Mouse (Mus musculus) c-Kit-positive CD71-negative TER-119-negative erythroid progenitor cells, embryonic 14.5 days (primary cell): ENCODE data around the gene Syvn1.
A peak's percentile ranks its signal among the peaks of the same experiment; 100 is the strongest.

Source experiments
- DNase-seq: peaks from one replicate; pipeline ENCODE4 v3.0.0-alpha.2; 2013; ENCODE audit warnings: low read depth

Syvn1 gene

GRCm38 (mm10) chr19:6069851-6070250 is 23.5 kb downstream of the Syvn1 start:
- DNase-seq = no peak

DNA sequence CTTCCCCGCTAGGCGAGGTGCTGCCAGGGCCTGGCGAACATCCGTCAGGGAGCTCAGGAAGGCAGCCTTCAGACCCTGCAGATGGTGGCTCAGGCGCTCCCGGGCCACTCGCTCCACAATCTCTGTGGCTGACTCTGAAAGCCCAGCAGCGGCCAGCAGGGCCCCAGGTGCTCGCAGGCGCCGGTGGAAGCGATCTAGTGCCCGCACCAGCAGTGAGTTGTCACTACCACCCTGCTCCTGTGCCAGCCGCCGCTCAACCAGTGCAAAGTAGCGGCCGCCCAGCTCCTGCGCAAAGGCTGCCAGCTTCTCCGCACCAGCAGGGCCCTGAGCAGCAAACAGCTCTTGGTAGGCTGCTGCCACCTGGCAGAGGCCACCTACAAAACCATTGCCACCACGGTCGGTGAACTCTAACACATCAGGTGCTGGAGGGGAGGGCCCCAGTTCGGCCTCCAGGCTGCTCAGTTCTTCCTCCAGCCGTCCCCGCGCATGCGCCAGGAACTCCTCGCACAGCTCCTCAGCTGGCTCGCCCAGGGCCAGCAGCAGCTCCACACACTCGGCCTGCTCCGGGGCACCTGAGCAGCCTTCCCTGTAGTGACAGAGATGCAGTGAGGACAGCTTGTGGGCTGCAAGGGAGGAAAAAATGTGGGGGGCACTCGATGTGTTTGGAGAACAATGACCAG is 24.3 kb downstream of the Syvn1 start:
- no peak for DNase-seq

DNA sequence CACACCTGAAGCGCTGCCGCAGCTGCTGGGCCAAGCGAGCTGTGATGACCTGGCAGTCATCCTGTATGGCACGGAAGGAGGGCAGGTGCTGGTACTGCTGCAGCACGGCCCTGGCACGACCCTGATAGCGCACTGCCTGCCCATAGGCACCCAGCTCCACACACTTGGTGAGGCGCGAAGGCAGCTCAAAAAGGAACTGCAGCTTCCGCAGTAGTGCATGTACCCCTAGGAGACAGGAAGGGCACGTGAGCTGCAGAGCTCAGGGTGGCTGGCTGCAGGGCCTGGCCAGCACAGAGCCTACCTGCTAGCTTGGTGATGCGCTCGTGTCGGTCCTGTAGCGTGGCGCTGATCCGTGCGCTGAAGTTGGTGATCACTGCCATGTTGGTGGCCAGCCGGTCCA is 24.9 kb downstream of the Syvn1 start:
- DNase-seq = no peak

GRCm38 (mm10) chr19:6073889-6074288 is 27.5 kb downstream of the Syvn1 start:
- no peak for DNase-seq

- peak; percentile 89 for DNase-seq
Observed at GRCm38 (mm10) chr19:6076564-6077393, 30.4 kb downstream of the Syvn1 start, which contains the start of gene Vps51. Vps51 (minus strand) TSS chr19:6077231.

GRCm38 (mm10) chr19:6079983-6080480 is 33.7 kb downstream of the Syvn1 start, which contains the start of gene Tmem262:
Tmem262 (plus strand) TSS chr19:6080033.
- no peak for DNase-seq

- DNase-seq = no peak
Observed at GRCm38 (mm10) chr19:6082156-6082555, 35.8 kb downstream of the Syvn1 start, which contains the start of gene Gm28374. Gm28374 (minus strand) TSS chr19:6082256.

- peak; percentile 97 for DNase-seq
Observed at GRCm38 (mm10) chr19:6084478-6085248, 38.3 kb downstream of the Syvn1 start, which contains the start of the genes Zfpl1 and Cdca5. Zfpl1 (minus strand) TSS chr19:6084956. Cdca5 (plus strand) TSS chr19:6084983.

DNA sequence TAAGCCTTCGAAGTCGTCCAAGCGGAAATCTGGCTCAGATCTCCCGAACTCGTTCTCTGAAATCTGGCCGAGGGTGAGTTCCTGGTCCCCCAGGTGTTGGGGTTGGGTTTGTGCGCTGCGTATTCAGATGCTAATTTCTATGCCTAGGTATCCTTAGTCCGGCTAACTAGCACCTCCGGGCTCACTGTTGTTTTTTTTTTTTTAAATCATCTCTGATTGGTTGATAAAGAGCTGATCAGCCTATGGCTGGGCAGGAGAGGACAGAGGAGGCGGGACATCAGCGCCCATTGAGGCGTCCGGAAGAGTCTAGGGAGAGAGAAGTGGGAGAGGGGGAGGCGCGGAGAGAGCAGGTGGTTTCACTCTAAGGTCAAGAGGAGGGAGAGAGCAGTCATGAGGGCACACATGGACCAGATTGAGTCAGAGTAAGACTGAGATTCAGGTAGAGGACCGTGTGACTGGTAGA is 39.1 kb downstream of the Syvn1 start:
- no peak for DNase-seq

GRCm38 (mm10) chr19:6088841-6089240 is 42.5 kb downstream of the Syvn1 start:
- no peak for DNase-seq

DNA sequence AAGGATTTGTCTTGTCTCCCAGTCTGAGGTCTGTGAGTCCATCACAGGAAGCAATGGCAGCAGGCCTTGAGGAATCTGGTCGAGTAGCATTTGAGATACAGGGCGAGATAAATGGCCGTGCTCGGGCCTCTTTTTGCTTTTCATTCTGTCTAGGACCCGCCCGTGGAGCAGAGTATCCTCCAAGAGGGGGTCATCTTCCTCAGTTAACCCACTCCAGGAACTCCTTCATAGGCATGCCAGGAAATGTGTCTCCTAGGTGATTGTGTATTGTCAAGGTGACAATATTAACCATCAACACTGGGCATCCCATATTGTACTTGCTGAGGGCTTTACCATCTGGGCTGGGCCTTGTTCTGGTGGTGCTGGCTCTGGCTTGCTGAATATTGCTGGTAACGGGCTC is 47.7 kb downstream of the Syvn1 start, which contains the start of gene AC131692.1:
Gene AC131692.1, plus strand, starts transcription at position 301 of the 400 bp plus-strand sequence.
- no peak for DNase-seq

- no peak for DNase-seq
Observed at GRCm38 (mm10) chr19:6097847-6098246, 51.5 kb downstream of the Syvn1 start.

GRCm38 (mm10) chr19:6101186-6101585 is 54.8 kb downstream of the Syvn1 start:
- no peak for DNase-seq

- DNase-seq = no peak
Observed at GRCm38 (mm10) chr19:6102169-6102853, 55.9 kb downstream of the Syvn1 start.
